Mouse (Mus musculus) liver, adult 2 months (tissue): Measurements from ENCODE around the gene Clip2.

ENCODE experiments used
- CTCF ChIP-seq: fragments of 200-500 bp; IDR thresholded peaks from 2 replicates; pipeline ENCODE4 v1.5.1; 2011; ENCODE audit warnings: low read depth, low read length, control low read depth
- POLR2A ChIP-seq: fragments of 200-500 bp; IDR thresholded peaks from 2 replicates; pipeline ENCODE4 v1.6.1; 2011; ENCODE audit warnings: low read length, control low read depth; ENCODE audit not compliant: insufficient read depth; ENCODE audit errors: extremely low read depth

GRCm38 (mm10) chr5:134439481-134439880, 112.8 kb downstream of the Clip2 start:
- TF ChIP-seq POLR2A: no peak
- TF ChIP-seq CTCF: no peak
